In the genomic region with DNA sequence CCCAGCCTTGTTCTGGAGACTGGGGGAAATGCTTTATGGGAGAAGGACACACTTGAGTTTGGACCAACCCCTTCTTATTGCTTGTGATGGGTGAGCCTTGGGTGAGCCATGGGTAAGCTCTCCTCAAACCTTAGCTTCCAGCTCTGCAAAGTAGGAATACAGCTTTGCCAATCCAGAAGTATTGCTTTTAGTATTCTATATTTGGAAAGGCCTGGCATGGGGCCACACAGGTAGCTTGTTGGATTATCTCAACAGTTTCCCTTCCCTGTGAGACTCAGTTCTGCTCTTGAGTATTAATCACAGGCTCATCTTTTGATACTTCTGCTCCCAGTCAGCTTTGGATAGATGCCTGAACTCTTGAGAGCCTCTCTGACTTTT, we compare ENCODE assay signal across 10 mouse cellular contexts. TPM values are rescaled to one million over a fixed set of nuclear protein-coding genes. Genes with fewer than 3 reads are reported as not detected.
DNase-seq lines count a peak whose midpoint lies in the region; ATAC-seq lines count a peak whose summit lies in the region.
"Had no signal": no experiment of that assay in that cellular context is flagged by ENCODE, and none has a peak within 500 bp of the region (broad histone marks: within the 10 kb centered on the region; RNA-seq: fewer than 3 reads in every experiment).

No protein-coding gene starts in this region.

- no peaks in the 10 kb centered on the region for H3K36me3 ChIP-seq in kidney, embryonic 15.5 days
- H3K36me3 ChIP-seq in embryonic facial prominence, embryonic 12.5 days = no peaks in the 10 kb centered on the region
- H3K36me3 ChIP-seq in hindbrain, embryonic 15.5 days = no peaks in the 10 kb centered on the region
- H3K36me3 ChIP-seq in midbrain, embryonic 13.5 days = no peaks in the 10 kb centered on the region

- no peak for DNase-seq in kidney, adult 11 months
- no peak for DNase-seq in left cerebral cortex, postnatal 25 days (ENCODE audit: low spot score in 2 of 2)
- no peak for DNase-seq in left cerebral cortex, adult 11 months (ENCODE audit: low spot score)
- DNase-seq in spleen, postnatal 10 days (ENCODE audit: low spot score in 2 of 2) = no peak
- DNase-seq: layer of hippocampus, adult 9-11 months; spleen, adult 18-20 months had no signal

- ATAC-seq in kidney, embryonic 15.5 days (replicated peaks; ENCODE audit: low FRiP score) = no peak
- ATAC-seq in embryonic facial prominence, embryonic 12.5 days (ENCODE audit: insufficient number of reproducible peaks, insufficient read depth, low FRiP score, low TSS enrichment) = no peak
- no peak for ATAC-seq in hindbrain, embryonic 15.5 days (ENCODE audit: low FRiP score, low read depth)
- no peak for ATAC-seq in midbrain, embryonic 13.5 days

- intact Hi-C loops in left cerebral cortex, postnatal 25 days (cut with DNase I) = no loop called here

- H3K9me3 ChIP-seq in kidney, embryonic 15.5 days (replicated peaks) = no peaks in the 10 kb centered on the region
- no peaks in the 10 kb centered on the region for H3K9me3 ChIP-seq in embryonic facial prominence, embryonic 12.5 days
- no peaks in the 10 kb centered on the region for H3K9me3 ChIP-seq in hindbrain, embryonic 15.5 days
- no peaks in the 10 kb centered on the region for H3K9me3 ChIP-seq in midbrain, embryonic 13.5 days

- H3K27ac ChIP-seq in kidney, embryonic 15.5 days = no peak overlapping the region
- no peak overlapping the region for H3K27ac ChIP-seq in embryonic facial prominence, embryonic 12.5 days
- no peak overlapping the region for H3K27ac ChIP-seq in hindbrain, embryonic 15.5 days (replicated peaks)
- H3K27ac ChIP-seq in midbrain, embryonic 13.5 days = no peak overlapping the region

- H3K27me3 ChIP-seq in kidney, embryonic 15.5 days = no peaks in the 10 kb centered on the region
- no peaks in the 10 kb centered on the region for H3K27me3 ChIP-seq in embryonic facial prominence, embryonic 12.5 days
- H3K27me3 ChIP-seq in hindbrain, embryonic 15.5 days = no peaks in the 10 kb centered on the region
- H3K27me3 ChIP-seq in midbrain, embryonic 13.5 days = 0 out of 2 replicates have a peak, but pooled peaks cover 3% of the 10 kb centered on the region

- peak overlapping the region; percentile 90; the same call in 1 of the 2 replicates for H3K9ac ChIP-seq in kidney, embryonic 15.5 days
- H3K9ac ChIP-seq in embryonic facial prominence, embryonic 12.5 days = peak overlapping the region; percentile 65
- peak overlapping the region; percentile 86 for H3K9ac ChIP-seq in hindbrain, embryonic 15.5 days
- peak overlapping the region; percentile 96 for H3K9ac ChIP-seq in midbrain, embryonic 13.5 days (replicated peaks)

- peaks cover 40% of the 10 kb centered on the region for H3K4me1 ChIP-seq in kidney, embryonic 15.5 days
- H3K4me1 ChIP-seq in embryonic facial prominence, embryonic 12.5 days = peaks cover 45% of the 10 kb centered on the region
- peaks cover 53% of the 10 kb centered on the region for H3K4me1 ChIP-seq in hindbrain, embryonic 15.5 days (replicated peaks)
- peaks cover 57% of the 10 kb centered on the region for H3K4me1 ChIP-seq in midbrain, embryonic 13.5 days (replicated peaks)

- peak overlapping the region; percentile 78 for H3K4me2 ChIP-seq in kidney, embryonic 15.5 days
- H3K4me2 ChIP-seq in embryonic facial prominence, embryonic 12.5 days (replicated peaks) = peak overlapping the region; percentile 92
- peak overlapping the region; percentile 78 for H3K4me2 ChIP-seq in hindbrain, embryonic 15.5 days
- H3K4me2 ChIP-seq in midbrain, embryonic 13.5 days (replicated peaks) = peak overlapping the region; percentile 93

- peak overlapping the region; percentile 85 for H3K4me3 ChIP-seq in kidney, embryonic 15.5 days (replicated peaks)
- H3K4me3 ChIP-seq in embryonic facial prominence, embryonic 12.5 days = peak overlapping the region; percentile 61
- peak overlapping the region; percentile 80 for H3K4me3 ChIP-seq in hindbrain, embryonic 15.5 days
- H3K4me3 ChIP-seq in midbrain, embryonic 13.5 days (replicated peaks) = peak overlapping the region; percentile 95

RNA-seq across cellular contexts. Expression of gene Bicd2, which starts 1.3 kb away (rescaled TPM):
- 25.0 and 26.5 TPM in 2 replicates for polyA plus RNA-seq in kidney, embryonic 15.5 days (2015; fragmentation: Nextera tagmentation; extraction: Ambion mirVana)
- polyA plus RNA-seq in embryonic facial prominence, embryonic 12.5 days (2016; fragmentation: Nextera tagmentation; extraction: Ambion mirVana) = 42.0 and 42.3 TPM in 2 replicates
- polyA plus RNA-seq in hindbrain, embryonic 15.5 days (2015; fragmentation: Nextera tagmentation; extraction: Ambion mirVana) = 28.7 and 28.9 TPM in 2 replicates
- polyA plus RNA-seq in midbrain, embryonic 13.5 days (2015; fragmentation: Nextera tagmentation; extraction: Ambion mirVana) = 24.0 and 26.6 TPM in 2 replicates
- total RNA-seq in left cerebral cortex, postnatal 25 days (2021) = 10 to 100 TPM; 48.5 to 51.0 TPM

RNA-seq across cellular contexts. Expression of gene Fgd3, which starts 22.6 kb away (rescaled TPM):
- polyA plus RNA-seq in kidney, embryonic 15.5 days (2015; fragmentation: Nextera tagmentation; extraction: Ambion mirVana) = 0.74 and 0.78 TPM in 2 replicates
- 1.2 and 1.5 TPM in 2 replicates for polyA plus RNA-seq in embryonic facial prominence, embryonic 12.5 days (2016; fragmentation: Nextera tagmentation; extraction: Ambion mirVana)
- 1.6 and 1.9 TPM in 2 replicates for polyA plus RNA-seq in hindbrain, embryonic 15.5 days (2015; fragmentation: Nextera tagmentation; extraction: Ambion mirVana)
- 1.8 TPM in 2 replicates for polyA plus RNA-seq in midbrain, embryonic 13.5 days (2015; fragmentation: Nextera tagmentation; extraction: Ambion mirVana)
- 1 to 10 TPM; 6.3 to 6.8 TPM for total RNA-seq in left cerebral cortex, postnatal 25 days (2021)
